8 mouse cellular contexts compared by ENCODE assay signal in the genomic region with DNA sequence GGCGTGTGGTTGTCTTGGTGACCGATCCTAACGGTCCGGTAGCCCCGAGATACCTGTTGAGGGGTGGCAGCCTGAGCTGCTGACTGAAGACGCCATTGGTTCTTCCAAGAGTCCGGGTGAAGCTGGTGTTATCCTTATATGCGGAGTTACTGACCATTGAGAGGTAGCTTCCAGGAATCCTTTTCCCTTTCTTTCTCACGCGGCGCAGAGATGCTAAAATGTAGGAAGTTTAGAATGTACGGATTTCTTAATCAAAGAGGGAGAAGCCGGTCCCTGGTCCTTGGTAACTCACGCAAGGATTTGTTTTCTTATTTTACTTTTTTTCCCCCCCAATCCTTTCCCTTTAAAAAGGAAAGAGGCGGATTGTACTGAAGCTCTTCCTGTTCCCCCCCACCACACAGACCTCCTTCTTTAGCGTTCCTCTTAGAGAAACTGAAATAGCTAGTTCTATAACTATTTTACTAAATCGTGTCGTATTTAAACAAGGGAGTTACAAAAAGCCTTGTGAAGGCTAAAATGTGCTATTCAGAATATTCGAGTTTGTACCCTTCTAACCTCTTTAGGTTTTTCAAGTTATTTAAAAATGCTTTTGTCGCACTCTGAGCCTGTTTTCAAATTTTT. TPM values are rescaled to one million over a fixed set of nuclear protein-coding genes. Genes with fewer than 3 reads are reported as not detected.
A peak's percentile ranks its signal among the peaks of the same experiment; 100 is the strongest.
DNase-seq lines count a peak whose midpoint lies in the region; ATAC-seq and TF ChIP-seq lines count a peak whose summit lies in the region.

No protein-coding gene starts in this region.

- no peak overlapping the region for H3K27ac ChIP-seq in embryonic facial prominence, embryonic 11.5 days (replicated peaks; ENCODE audit: low read depth, low read length)
- no peak overlapping the region for H3K27ac ChIP-seq in hindbrain, embryonic 12.5 days

- H3K27me3 ChIP-seq in embryonic facial prominence, embryonic 11.5 days (ENCODE audit: control insufficient read depth, insufficient read depth, low read length): no peaks in the 10 kb centered on the region
- H3K27me3 ChIP-seq in hindbrain, embryonic 12.5 days: no peaks in the 10 kb centered on the region

- peak overlapping the region; percentile 92 for H3K4me3 ChIP-seq in lung, adult 2 months (replicated peaks; ENCODE audit: extremely low read depth, low read depth, low read length)
- H3K4me3 ChIP-seq in embryonic facial prominence, embryonic 11.5 days (ENCODE audit: low read depth, low read length): peak overlapping the region; percentile 93
- peak overlapping the region; percentile 95 for H3K4me3 ChIP-seq in hindbrain, embryonic 12.5 days

- H3K36me3 ChIP-seq in embryonic facial prominence, embryonic 11.5 days (replicated peaks; ENCODE audit: control insufficient read depth, insufficient read depth, low read depth, low read length): no peaks in the 10 kb centered on the region; the same call in none of the 2 replicates
- H3K36me3 ChIP-seq in hindbrain, embryonic 12.5 days: peaks cover 46% of the 10 kb centered on the region

- H3K4me1 ChIP-seq in lung, adult 2 months (ENCODE audit: control insufficient read depth, insufficient read depth, low read length): no peaks in the 10 kb centered on the region; the same call in 1 of the 2 replicates
- no peaks in the 10 kb centered on the region; the same call in 1 of the 2 replicates for H3K4me1 ChIP-seq in embryonic facial prominence, embryonic 11.5 days (ENCODE audit: control insufficient read depth, insufficient read depth, low read length)
- H3K4me1 ChIP-seq in hindbrain, embryonic 12.5 days: peaks cover 14% of the 10 kb centered on the region

- 4% methylated on average over 20 of the region's 20 CpGs for WGBS in lung, adult 2 months
- 6% methylated on average over 20 of the region's 20 CpGs for WGBS in embryonic facial prominence, embryonic 11.5 days
- WGBS in hindbrain, embryonic 12.5 days: 7% methylated on average over 20 of the region's 20 CpGs

- peak overlapping the region; percentile 46 for H3K9ac ChIP-seq in embryonic facial prominence, embryonic 11.5 days (replicated peaks; ENCODE audit: low read length)
- peak overlapping the region; percentile 62 for H3K9ac ChIP-seq in hindbrain, embryonic 12.5 days

- no peaks in the 10 kb centered on the region for H3K9me3 ChIP-seq in embryonic facial prominence, embryonic 11.5 days (replicated peaks; ENCODE audit: control insufficient read depth, low read length)
- no peaks in the 10 kb centered on the region for H3K9me3 ChIP-seq in hindbrain, embryonic 12.5 days (replicated peaks)

- H3K4me2 ChIP-seq in embryonic facial prominence, embryonic 11.5 days (ENCODE audit: low read depth, low read length): peak overlapping the region; percentile 45
- H3K4me2 ChIP-seq in hindbrain, embryonic 12.5 days (replicated peaks): peak overlapping the region; percentile 75

- TF ChIP-seq CTCF in lung, adult 2 months (IDR thresholded peaks at IDR 0.05; ENCODE audit: insufficient read depth, low read length): no peak

- DNase-seq in lung, adult 2 months: no peak
- no peak for DNase-seq in lung, postnatal 25 days (ENCODE audit: low spot score)
- no peak for DNase-seq in embryonic facial prominence, embryonic 11.5 days (ENCODE audit: low spot score)
- DNase-seq in lung, postnatal 36 days: peak; percentile 18
- DNase-seq in spleen, postnatal 36 days (ENCODE audit: low spot score in 2 of 2): no peak
- DNase-seq in cerebellum, adult 18-20 months: no peak
- DNase-seq in gastrocnemius, postnatal 36 days: no peak

- TF ChIP-seq POLR2A in lung, adult 2 months (IDR thresholded peaks at IDR 0.05; ENCODE audit: borderline replicate concordance, extremely low read depth, low read depth, low read length): no peak

- intact Hi-C loops in gastrocnemius, postnatal 36 days (cut with DNase I): loop anchor here (5.0 kb wide), 1 partner anchor 53 kb away; a partner anchor contains a TSS

- ATAC-seq in embryonic facial prominence, embryonic 11.5 days (replicated peaks; ENCODE audit: insufficient number of reproducible peaks, low FRiP score, low TSS enrichment, low read depth): no peak
- no peak for ATAC-seq in hindbrain, embryonic 12.5 days (ENCODE audit: low FRiP score)

RNA-seq across cellular contexts. Expression of a gene that starts 0.5 kb away (rescaled TPM):
- polyA plus RNA-seq in lung, adult 2 months (2012; rRNA removed): 4.1 and 4.4 TPM in 2 replicates
- polyA plus RNA-seq in embryonic facial prominence, embryonic 11.5 days (2014; fragmentation: Nextera tagmentation; extraction: Ambion mirVana): 54.1 and 56.4 TPM in 2 replicates
- 36.4 and 43.4 TPM in 2 replicates for polyA plus RNA-seq in hindbrain, embryonic 12.5 days (2016; fragmentation: Nextera tagmentation; extraction: Ambion mirVana)
- total RNA-seq in gastrocnemius, postnatal 36 days (2021): 10 to 100 TPM in 1 of 2 experiments, 1 to 10 TPM in 1; 8.1 to 12.0 TPM

RNA-seq across cellular contexts. Expression of a gene that starts 0.9 kb away (rescaled TPM):
- 1.9 and 2.7 TPM in 2 replicates for polyA plus RNA-seq in lung, adult 2 months (2012; rRNA removed)
- 26.8 and 28.1 TPM in 2 replicates for polyA plus RNA-seq in embryonic facial prominence, embryonic 11.5 days (2014; fragmentation: Nextera tagmentation; extraction: Ambion mirVana)
- polyA plus RNA-seq in hindbrain, embryonic 12.5 days (2016; fragmentation: Nextera tagmentation; extraction: Ambion mirVana): 23.9 and 24.2 TPM in 2 replicates
- total RNA-seq in gastrocnemius, postnatal 36 days (2021): 1 to 10 TPM; 4.9 to 7.5 TPM

RNA-seq across cellular contexts. Expression of a gene that starts 54.1 kb away (rescaled TPM):
- 0.49 and 1.3 TPM in 2 replicates for polyA plus RNA-seq in lung, adult 2 months (2012; rRNA removed)
- 71.4 and 74.0 TPM in 2 replicates for polyA plus RNA-seq in embryonic facial prominence, embryonic 11.5 days (2014; fragmentation: Nextera tagmentation; extraction: Ambion mirVana)
- polyA plus RNA-seq in hindbrain, embryonic 12.5 days (2016; fragmentation: Nextera tagmentation; extraction: Ambion mirVana): 50.3 and 52.1 TPM in 2 replicates
- total RNA-seq in gastrocnemius, postnatal 36 days (2021): under 1 TPM; 0.71 to 0.94 TPM

RNA-seq across cellular contexts. Expression of a gene that starts 54.1 kb away (rescaled TPM):
- polyA plus RNA-seq in lung, adult 2 months (2012; rRNA removed): 5.4 and 12.3 TPM in 2 replicates
- 95.2 and 107 TPM in 2 replicates for polyA plus RNA-seq in embryonic facial prominence, embryonic 11.5 days (2014; fragmentation: Nextera tagmentation; extraction: Ambion mirVana)
- 130 and 140 TPM in 2 replicates for polyA plus RNA-seq in hindbrain, embryonic 12.5 days (2016; fragmentation: Nextera tagmentation; extraction: Ambion mirVana)
- total RNA-seq in gastrocnemius, postnatal 36 days (2021): 10 to 100 TPM; 26.9 to 30.5 TPM

Comparison
In these comparisons a context has a peak if more than half of its experiments do, and no peak if none do; other contexts are left out.
1. RNA of a gene that starts 54.1 kb away (polyA plus RNA-seq): 71.4 to 74.0 TPM in embryonic facial prominence, embryonic 11.5 days and 50.3 to 52.1 TPM in hindbrain, embryonic 12.5 days; 0.49 to 1.3 TPM in lung, adult 2 months; every median in the first group is over 10 times any median in the second.
2. Peak in every context shown above with its lines, with median percentiles within 50 percentile points of each other: H3K4me3 ChIP-seq.